Mouse (Mus musculus) embryonic facial prominence, embryonic 13.5 days (tissue): ENCODE results near the gene Sobp. TPM values are rescaled to one million over a fixed set of nuclear protein-coding genes. Genes with fewer than 3 reads are reported as not detected.

Experiments
- ATAC-seq: fragments of 200-750 bp; cut with Nextera tagmentation; 2 replicates; pipeline ENCODE4 v1.8.0; 2017; ENCODE audit warnings: low read depth; ENCODE audit not compliant: insufficient number of reproducible peaks, insufficient read depth, low FRiP score, low TSS enrichment
- H3K27ac ChIP-seq: fragments of 300-500 bp; sonication (generic); 2 replicates; pipeline ENCODE4 v1.5.1; 2015; ENCODE audit warnings: moderate library complexity, mild to moderate bottlenecking, inconsistent platforms
- H3K27me3 ChIP-seq: fragments of 300-500 bp; sonication (generic); 2 replicates; pipeline ENCODE4 v1.6.1; 2015; ENCODE audit warnings: mild to moderate bottlenecking, inconsistent platforms
- H3K36me3 ChIP-seq: fragments of 300-500 bp; sonication (generic); 2 replicates; pipeline ENCODE4 v1.6.1; 2015; ENCODE audit warnings: mild to moderate bottlenecking, inconsistent platforms
- H3K4me1 ChIP-seq: fragments of 300-500 bp; sonication (generic); 2 replicates; pipeline ENCODE4 v1.6.1; 2015; ENCODE audit warnings: inconsistent platforms
- H3K4me2 ChIP-seq: fragments of 300-500 bp; sonication (generic); 2 replicates; pipeline ENCODE4 v1.6.1; 2015; ENCODE audit warnings: moderate library complexity, mild to moderate bottlenecking, inconsistent platforms
- H3K4me3 ChIP-seq: fragments of 300-500 bp; sonication (generic); 2 replicates; pipeline ENCODE4 v1.5.1; 2015; ENCODE audit warnings: mild to moderate bottlenecking, inconsistent platforms
- H3K9ac ChIP-seq: fragments of 300-500 bp; sonication (generic); 2 replicates; pipeline ENCODE4 v1.6.1; 2015; ENCODE audit warnings: mild to moderate bottlenecking, inconsistent platforms
- H3K9me3 ChIP-seq: fragments of 300-500 bp; sonication (generic); 2 replicates; pipeline ENCODE4 v1.6.1; 2016; ENCODE audit warnings: inconsistent platforms
- WGBS: fragments of 180-500 bp; shearing (Covaris S2); methylation state at CpG from one replicate; pipeline ENCODE4 v1.1.7; 2015; ENCODE audit warnings: mixed read lengths; 5-methylcytosine and 5-hydroxymethylcytosine counted together
- polyA plus RNA-seq: library from polyadenylated mRNA; unstranded; fragments of >200 nt; fragmentation: Nextera tagmentation; extraction: Ambion mirVana; gene quantifications from 2 replicates; pipeline ENCODE4 v1.2.1, GENCODE M21; 2015

Gene Sobp
- polyA plus RNA-seq, 1 experiment from 2014 or later = 5.4 TPM

GRCm38 (mm10) chr10:43112296-43112695 lies 62.0 kb downstream of the Sobp start:
- no peak overlapping the region for H3K27ac ChIP-seq
- H3K4me2 ChIP-seq = no peak overlapping the region
- ATAC-seq = no peak
- H3K4me3 ChIP-seq = no peak overlapping the region
- no peaks in the 10 kb centered on the region for H3K27me3 ChIP-seq
- H3K9me3 ChIP-seq = no peaks in the 10 kb centered on the region
- H3K9ac ChIP-seq = no peak overlapping the region
- peaks cover 18% of the 10 kb centered on the region for H3K4me1 ChIP-seq
- H3K36me3 ChIP-seq = no peaks in the 10 kb centered on the region; the same call in 1 of the 2 replicates
- 79% methylated on average over 7 of the region's 7 CpGs for WGBS

GRCm38 (mm10) chr10:43106616-43107015 lies 67.7 kb downstream of the Sobp start:
- ATAC-seq = no peak
- no peak overlapping the region for H3K4me2 ChIP-seq
- WGBS = 78% methylated on average over 8 of the region's 8 CpGs

GRCm38 (mm10) chr10:43106196-43106595 lies 68.1 kb downstream of the Sobp start:
- no peaks in the 10 kb centered on the region for H3K27me3 ChIP-seq
- H3K9ac ChIP-seq = no peak overlapping the region
- no peaks in the 10 kb centered on the region for H3K9me3 ChIP-seq
- no peaks in the 10 kb centered on the region for H3K36me3 ChIP-seq
- H3K4me1 ChIP-seq = peaks cover 10% of the 10 kb centered on the region; the same call in 1 of the 2 replicates
- no peak overlapping the region for H3K4me3 ChIP-seq
- WGBS = 44% methylated on average over 7 of the region's 7 CpGs
- H3K27ac ChIP-seq = no peak overlapping the region
- H3K4me2 ChIP-seq = no peak overlapping the region
- no peak for ATAC-seq

More at GRCm38 (mm10) chr10:43106616-43107015, 67.7 kb downstream of the Sobp start:
- H3K9ac ChIP-seq = no peak overlapping the region
- H3K27me3 ChIP-seq = no peaks in the 10 kb centered on the region
- no peak overlapping the region for H3K4me3 ChIP-seq
- peaks cover 10% of the 10 kb centered on the region; the same call in 1 of the 2 replicates for H3K4me1 ChIP-seq
- no peaks in the 10 kb centered on the region for H3K9me3 ChIP-seq
- H3K36me3 ChIP-seq = no peaks in the 10 kb centered on the region
- H3K27ac ChIP-seq = no peak overlapping the region

- Histone ChIP-seq H3K9me3 (no peaks in the 10 kb centered on the region), H3K4me1 (peaks cover 11% of the 10 kb centered on the region), H3K9ac (no peak overlapping the region), H3K36me3 (no peaks in the 10 kb centered on the region), H3K4me3 (no peak overlapping the region), H3K27ac (no peak overlapping the region), H3K27me3 (no peaks in the 10 kb centered on the region), H3K4me2 (no peak overlapping the region)
- 60% methylated on average over 5 of the region's 5 CpGs for WGBS
- ATAC-seq = no peak
These were observed 73.8 kb downstream of the Sobp start for GRCm38 (mm10) chr10:43100513-43100912.

GRCm38 (mm10) chr10:43099229-43099628 lies 75.1 kb downstream of the Sobp start:
- Histone ChIP-seq H3K4me1 (peaks cover 19% of the 10 kb centered on the region), H3K27ac (no peak overlapping the region), H3K27me3 (no peaks in the 10 kb centered on the region), H3K9ac (no peak overlapping the region), H3K4me3 (no peak overlapping the region), H3K9me3 (no peaks in the 10 kb centered on the region), H3K36me3 (no peaks in the 10 kb centered on the region), H3K4me2 (no peak overlapping the region)
- WGBS = 70% methylated on average over 6 of the region's 6 CpGs
- ATAC-seq = no peak

GRCm38 (mm10) chr10:43097755-43098154 lies 76.6 kb downstream of the Sobp start:
- no peak for ATAC-seq
- H3K9ac ChIP-seq = no peak overlapping the region
- 46% methylated on average over 8 of the region's 8 CpGs for WGBS
- H3K4me2 ChIP-seq = no peak overlapping the region
- peaks cover 30% of the 10 kb centered on the region for H3K4me1 ChIP-seq
- no peaks in the 10 kb centered on the region for H3K36me3 ChIP-seq
- no peak overlapping the region for H3K27ac ChIP-seq
- H3K27me3 ChIP-seq = no peaks in the 10 kb centered on the region
- H3K4me3 ChIP-seq = no peak overlapping the region
- H3K9me3 ChIP-seq = no peaks in the 10 kb centered on the region

- H3K36me3 ChIP-seq = no peaks in the 10 kb centered on the region
- H3K4me1 ChIP-seq = peaks cover 30% of the 10 kb centered on the region
- H3K9ac ChIP-seq = no peak overlapping the region
- H3K4me3 ChIP-seq = no peak overlapping the region
- H3K27ac ChIP-seq = no peak overlapping the region
- no peak overlapping the region for H3K4me2 ChIP-seq
- 76% methylated on average over 4 of the region's 4 CpGs for WGBS
- no peaks in the 10 kb centered on the region for H3K27me3 ChIP-seq
- ATAC-seq = no peak
- H3K9me3 ChIP-seq = no peaks in the 10 kb centered on the region
These were observed 77.7 kb downstream of the Sobp start for GRCm38 (mm10) chr10:43096614-43097013.

- Histone ChIP-seq H3K27me3 (no peaks in the 10 kb centered on the region), H3K4me2 (0 out of 2 replicates have a peak overlapping the region, but pooled peaks have one; percentile 20), H3K4me1 (peaks cover 30% of the 10 kb centered on the region), H3K27ac (peak overlapping the region; percentile 39; the same call in 1 of the 2 replicates), H3K9ac (no peak overlapping the region), H3K9me3 (no peaks in the 10 kb centered on the region), H3K4me3 (no peak overlapping the region), H3K36me3 (no peaks in the 10 kb centered on the region)
- ATAC-seq = no peak
- 29% methylated on average over 5 of the region's 5 CpGs for WGBS
These were observed 79.8 kb downstream of the Sobp start for GRCm38 (mm10) chr10:43094537-43094936.

- Histone ChIP-seq H3K4me1 (peaks cover 30% of the 10 kb centered on the region), H3K4me2 (no peak overlapping the region), H3K27me3 (no peaks in the 10 kb centered on the region), H3K36me3 (peaks cover 3% of the 10 kb centered on the region; the same call in 1 of the 2 replicates), H3K9ac (no peak overlapping the region), H3K9me3 (no peaks in the 10 kb centered on the region), H3K4me3 (no peak overlapping the region), H3K27ac (no peak overlapping the region)
- ATAC-seq = no peak
- 75% methylated on average over 10 of the region's 10 CpGs for WGBS
These were observed 80.9 kb downstream of the Sobp start for GRCm38 (mm10) chr10:43093440-43093839.

- WGBS = 82% methylated on average over 3 of the region's 3 CpGs
- Histone ChIP-seq H3K36me3 (peaks cover 18% of the 10 kb centered on the region), H3K9ac (no peak overlapping the region), H3K4me2 (no peak overlapping the region), H3K27me3 (no peaks in the 10 kb centered on the region), H3K4me1 (peaks cover 16% of the 10 kb centered on the region), H3K27ac (no peak overlapping the region), H3K4me3 (no peak overlapping the region), H3K9me3 (no peaks in the 10 kb centered on the region)
- ATAC-seq = no peak
These were observed 84.3 kb downstream of the Sobp start for GRCm38 (mm10) chr10:43090040-43090439.

GRCm38 (mm10) chr10:43087421-43087820 lies 86.9 kb downstream of the Sobp start:
- no peak for ATAC-seq
- Histone ChIP-seq H3K27me3 (no peaks in the 10 kb centered on the region), H3K9me3 (no peaks in the 10 kb centered on the region), H3K4me1 (no peaks in the 10 kb centered on the region), H3K9ac (no peak overlapping the region), H3K4me2 (no peak overlapping the region), H3K4me3 (no peak overlapping the region), H3K27ac (no peak overlapping the region), H3K36me3 (peaks cover 18% of the 10 kb centered on the region)
- WGBS = 69% methylated on average over 2 of the region's 2 CpGs

GRCm38 (mm10) chr10:43086888-43087287 lies 87.4 kb downstream of the Sobp start:
- H3K9me3 ChIP-seq = no peaks in the 10 kb centered on the region
- no peak overlapping the region for H3K9ac ChIP-seq
- WGBS = 89% methylated on average over 6 of the region's 6 CpGs
- no peak for ATAC-seq
- H3K27me3 ChIP-seq = no peaks in the 10 kb centered on the region
- H3K27ac ChIP-seq = no peak overlapping the region
- peaks cover 18% of the 10 kb centered on the region for H3K36me3 ChIP-seq
- H3K4me1 ChIP-seq = no peaks in the 10 kb centered on the region
- no peak overlapping the region for H3K4me2 ChIP-seq
- no peak overlapping the region for H3K4me3 ChIP-seq

- Histone ChIP-seq H3K36me3 (peaks cover 15% of the 10 kb centered on the region), H3K4me2 (no peak overlapping the region), H3K4me3 (no peak overlapping the region), H3K9me3 (no peaks in the 10 kb centered on the region), H3K9ac (no peak overlapping the region), H3K27ac (no peak overlapping the region), H3K27me3 (no peaks in the 10 kb centered on the region), H3K4me1 (no peaks in the 10 kb centered on the region)
- no peak for ATAC-seq
- WGBS = 39% methylated on average over 6 of the region's 6 CpGs
These were observed 90.3 kb downstream of the Sobp start for GRCm38 (mm10) chr10:43084087-43084366.
